Mouse (Mus musculus) midbrain, postnatal 0 days (tissue): ENCODE measurements around the gene Opn4. TPM values are rescaled to one million over a fixed set of nuclear protein-coding genes. Genes with fewer than 3 reads are reported as not detected.

Experiments
- ATAC-seq: fragments of 200-750 bp; cut with Nextera tagmentation; 2 replicates; pipeline ENCODE4 v1.8.0; 2017; ENCODE audit warnings: moderate number of reproducible peaks, mild to moderate bottlenecking, moderate TSS enrichment, moderate library complexity; ENCODE audit not compliant: low FRiP score
- DNase-seq: peaks from one replicate; pipeline ENCODE4 v3.0.0-alpha.2; 2015; ENCODE audit warnings: low spot score
- H3K27ac ChIP-seq: fragments of 300-500 bp; sonication (generic); 2 replicates; pipeline ENCODE4 v1.5.1; 2014; ENCODE audit warnings: low read depth, mild to moderate bottlenecking, low read length, mixed read lengths
- H3K27me3 ChIP-seq: fragments of 300-500 bp; sonication (generic); 2 replicates; pipeline ENCODE4 v1.6.1; 2014; ENCODE audit warnings: low read length, control low read depth, mixed read lengths; ENCODE audit not compliant: insufficient read depth
- H3K36me3 ChIP-seq: fragments of 300-500 bp; sonication (generic); 2 replicates; pipeline ENCODE4 v1.6.1; 2014; ENCODE audit warnings: low read length, control low read depth, mixed read lengths; ENCODE audit not compliant: insufficient read depth
- H3K4me1 ChIP-seq: fragments of 300-500 bp; sonication (generic); 2 replicates; pipeline ENCODE4 v1.6.1; 2014; ENCODE audit warnings: mild to moderate bottlenecking, control low read depth, antibody characterized with exemption, low read length, mixed read lengths; ENCODE audit not compliant: insufficient read depth
- H3K4me2 ChIP-seq: fragments of 300-500 bp; sonication (generic); 2 replicates; pipeline ENCODE4 v1.6.1; 2014; ENCODE audit warnings: low read depth, mild to moderate bottlenecking, low read length, mixed read lengths; ENCODE audit not compliant: poor library complexity, severe bottlenecking
- H3K4me3 ChIP-seq: fragments of 300-500 bp; sonication (generic); 2 replicates; pipeline ENCODE4 v1.5.1; 2014; ENCODE audit warnings: low read depth, mild to moderate bottlenecking, low read length, moderate library complexity
- H3K9ac ChIP-seq: fragments of 300-500 bp; sonication (generic); replicated peaks from 2 replicates; pipeline ENCODE4 v1.6.1; 2014; ENCODE audit warnings: mild to moderate bottlenecking, low read length, moderate library complexity, mixed read lengths; ENCODE audit not compliant: poor library complexity, severe bottlenecking
- H3K9me3 ChIP-seq: fragments of 300-500 bp; sonication (generic); 2 replicates; pipeline ENCODE4 v1.6.1; 2016; ENCODE audit warnings: low read length, control low read depth
- CTCF ChIP-seq: IDR thresholded peaks from 2 replicates; pipeline ENCODE4 v1.5.1; 2016; ENCODE audit warnings: antibody characterized with exemption, mild to moderate bottlenecking
- WGBS: fragments of 180-500 bp; shearing (Covaris S2); extraction: QIAGEN DNeasy Blood & Tissue Kit; methylation state at CpG from one replicate; pipeline ENCODE4 v1.1.7; 2014; 5-methylcytosine and 5-hydroxymethylcytosine counted together
- polyA plus RNA-seq: library from polyadenylated mRNA; unstranded; fragments of >200 nt; fragmentation: Nextera tagmentation; extraction: Ambion mirVana; gene quantifications from 2 replicates; pipeline ENCODE4 v1.2.1, GENCODE M21; 2015
- total RNA-seq: library from RNA; depleted of rRNA; stranded (reverse); fragments of >200 nt; gene quantifications from 2 replicates; pipeline ENCODE4 v1.2.3, GENCODE M21; 2014

The Opn4 gene
- total and polyA plus RNA-seq, 2 experiments from 2014 or later: 0.14 TPM; not detected in 1

DNA sequence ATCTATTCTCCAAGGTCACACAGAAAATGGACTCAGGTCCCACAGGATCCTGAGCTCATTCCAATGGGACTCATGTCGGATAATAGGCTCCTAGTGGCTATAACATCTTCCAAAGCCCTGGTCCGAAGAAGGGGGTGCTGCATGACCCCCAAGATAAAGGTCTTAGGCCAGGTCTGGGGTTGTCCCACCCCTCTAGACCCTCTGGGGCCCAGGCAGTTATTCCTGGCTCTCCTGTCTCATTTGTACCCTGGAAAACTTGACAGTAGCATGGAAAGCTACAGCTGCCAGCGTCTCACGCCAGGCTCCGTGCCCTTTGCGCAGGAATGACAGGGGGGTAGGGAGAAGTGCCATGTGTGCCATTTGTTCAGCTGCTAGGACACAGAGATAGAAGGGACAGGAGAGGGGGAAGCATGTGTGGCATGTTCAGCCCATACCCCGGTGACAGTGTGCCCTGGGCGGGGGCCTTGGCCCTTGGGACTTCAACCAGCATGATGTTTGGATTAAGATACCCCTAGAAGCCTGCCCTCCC is 10.7 kb downstream of the Opn4 start:
- Histone ChIP-seq H3K27me3 (no peaks in the 10 kb centered on the region), H3K4me2 (no peak overlapping the region), H3K27ac (no peak overlapping the region), H3K36me3 (no peaks in the 10 kb centered on the region), H3K9ac (no peak overlapping the region), H3K9me3 (no peaks in the 10 kb centered on the region), H3K4me1 (no peaks in the 10 kb centered on the region), H3K4me3 (no peak overlapping the region)
- no peak for DNase-seq
- no peak for TF ChIP-seq CTCF
- 91% methylated on average over 8 of the region's 8 CpGs for WGBS
- no peak for ATAC-seq

DNA sequence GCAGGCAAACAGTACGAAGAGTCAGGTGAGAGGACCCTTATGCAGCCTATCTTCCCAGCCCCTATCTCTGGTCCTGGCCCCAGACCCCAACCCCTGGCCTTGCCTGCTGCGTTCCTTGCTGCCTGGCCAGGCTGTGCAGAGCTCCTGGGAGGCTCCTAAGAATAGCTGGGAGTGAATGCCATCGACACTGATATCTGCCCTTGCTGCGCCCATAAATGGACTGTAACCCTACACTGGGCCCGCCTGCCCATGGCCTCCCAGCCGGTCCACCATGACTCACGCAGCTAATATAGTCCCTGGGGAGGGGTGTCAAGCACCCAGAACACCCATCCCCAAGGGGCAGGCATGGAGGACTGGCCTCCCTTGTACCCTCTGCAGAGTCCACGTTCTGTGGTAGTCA is 11.4 kb downstream of the Opn4 start, which contains the start of gene Ldb3:
TSS of gene Ldb3 (minus strand) at position 185 of the 400 bp plus-strand sequence.
- Histone ChIP-seq H3K36me3 (no peaks in the 10 kb centered on the region), H3K4me3 (no peak within 1 kb of the TSS), H3K4me2 (no peak within 1 kb of the TSS), H3K4me1 (no peaks in the 10 kb centered on the region), H3K9me3 (no peaks in the 10 kb centered on the region), H3K27ac (no peak within 1 kb of the TSS), H3K9ac (no peak within 1 kb of the TSS), H3K27me3 (no peaks in the 10 kb centered on the region)
- DNase-seq (no peak), ATAC-seq (no peak)
- WGBS: 81% methylated on average over 8 of the region's 8 CpGs
- TF ChIP-seq CTCF: no peak

DNA sequence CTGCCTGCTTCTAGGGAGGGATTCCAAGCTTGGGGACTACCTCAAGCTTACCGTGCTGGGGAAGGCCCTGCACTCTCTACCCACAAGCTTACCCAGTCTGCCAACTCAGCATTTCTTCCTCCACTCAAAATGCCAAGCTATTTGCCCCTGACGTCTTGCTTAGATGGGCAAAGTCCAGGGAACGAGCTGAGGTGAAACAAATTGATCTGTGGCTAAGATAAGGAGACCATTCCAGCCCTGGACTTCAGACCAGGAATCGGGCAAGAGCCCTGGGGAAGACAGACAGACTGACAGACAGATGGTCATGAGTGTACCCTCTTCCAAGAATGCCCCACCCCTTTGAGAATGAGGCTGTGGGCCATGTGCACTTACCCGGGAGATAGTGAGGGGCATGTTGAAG is 11.9 kb downstream of the Opn4 start:
- Histone ChIP-seq H3K27me3 (no peaks in the 10 kb centered on the region), H3K9me3 (no peaks in the 10 kb centered on the region), H3K4me1 (no peaks in the 10 kb centered on the region), H3K27ac (no peak overlapping the region), H3K4me2 (no peak overlapping the region), H3K9ac (no peak overlapping the region), H3K4me3 (no peak overlapping the region), H3K36me3 (no peaks in the 10 kb centered on the region)
- no peak for TF ChIP-seq CTCF
- no peak for DNase-seq
- ATAC-seq: no peak
- WGBS: 78% methylated on average over 5 of the region's 5 CpGs

- 77% methylated on average over 3 of the region's 3 CpGs for WGBS
- Histone ChIP-seq H3K9ac (no peak overlapping the region), H3K36me3 (no peaks in the 10 kb centered on the region), H3K4me2 (no peak overlapping the region), H3K27ac (no peak overlapping the region), H3K4me3 (no peak overlapping the region), H3K27me3 (no peaks in the 10 kb centered on the region), H3K9me3 (no peaks in the 10 kb centered on the region), H3K4me1 (no peaks in the 10 kb centered on the region)
- ATAC-seq (no peak), DNase-seq (no peak)
- TF ChIP-seq CTCF: no peak
Measured at GRCm38 (mm10) chr14:34586871-34587270, 13.1 kb downstream of the Opn4 start.

DNA sequence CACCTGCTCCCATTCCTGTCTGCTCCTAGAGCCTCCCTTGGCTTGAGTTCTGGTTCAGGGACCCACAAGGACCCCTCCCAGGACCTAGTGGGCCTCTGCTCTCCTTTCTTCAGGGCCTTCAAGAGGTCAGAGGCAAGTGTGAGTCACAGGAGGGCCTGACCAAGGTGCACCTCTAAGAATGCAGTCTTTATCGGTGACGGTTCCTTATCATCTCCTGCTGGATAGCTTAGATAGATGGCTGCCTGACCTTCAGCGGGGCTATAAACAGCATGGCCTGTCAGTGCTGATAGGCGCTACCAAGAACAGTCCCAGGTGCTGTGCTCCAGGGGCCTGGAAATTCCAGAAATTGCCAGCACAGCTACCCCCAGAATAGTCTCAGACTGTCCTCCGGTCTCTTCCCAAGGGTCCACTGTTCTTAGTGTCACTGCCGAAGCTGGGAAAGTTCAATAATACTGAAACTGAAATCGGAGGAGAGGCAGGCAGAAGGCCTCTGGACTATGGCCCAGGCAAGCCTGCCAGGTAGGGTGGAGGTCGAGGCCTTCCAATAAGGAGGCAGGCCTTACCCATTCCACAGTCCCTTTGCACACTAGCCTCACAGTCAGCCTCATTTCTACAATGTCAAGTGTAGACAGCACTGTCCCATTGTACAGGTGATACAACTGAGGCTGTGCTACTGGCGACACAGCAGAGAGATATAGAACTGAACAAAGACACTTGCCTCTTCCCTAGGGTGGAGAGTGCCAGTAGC is 14.4 kb downstream of the Opn4 start:
- Histone ChIP-seq H3K36me3 (no peaks in the 10 kb centered on the region), H3K4me2 (no peak overlapping the region)
- WGBS: 93% methylated on average over 9 of the region's 9 CpGs

GRCm38 (mm10) chr14:34582740-34583427 is 17.1 kb downstream of the Opn4 start:
- H3K27ac ChIP-seq: no peak overlapping the region
- WGBS: 84% methylated on average over 3 of the region's 3 CpGs
- H3K4me3 ChIP-seq: no peak overlapping the region
- H3K4me2 ChIP-seq: no peak overlapping the region
- H3K27me3 ChIP-seq: no peaks in the 10 kb centered on the region
- no peaks in the 10 kb centered on the region for H3K36me3 ChIP-seq
- TF ChIP-seq CTCF: no peak
- ATAC-seq (no peak), DNase-seq (no peak)
- no peaks in the 10 kb centered on the region for H3K4me1 ChIP-seq
- no peak overlapping the region for H3K9ac ChIP-seq
- no peaks in the 10 kb centered on the region for H3K9me3 ChIP-seq

More for the DNA sequence above, 14.4 kb downstream of the Opn4 start:
- Histone ChIP-seq H3K4me1 (no peaks in the 10 kb centered on the region), H3K27me3 (no peaks in the 10 kb centered on the region), H3K9me3 (no peaks in the 10 kb centered on the region), H3K4me3 (no peak overlapping the region), H3K9ac (no peak overlapping the region), H3K27ac (no peak overlapping the region)
- no peak for TF ChIP-seq CTCF
- DNase-seq: no peak
- ATAC-seq: no peak
